Mouse (Mus musculus) megakaryocyte-erythroid progenitor cell, adult 5-6 weeks (primary cell): Measurements from ENCODE around the gene Stx5a. TPM values are rescaled to one million over a fixed set of nuclear protein-coding genes. Genes with fewer than 3 reads are reported as not detected.

ENCODE experiments used
- ATAC-seq: replicated peaks from 2 replicates; pipeline ENCODE4 v1.8.0; 2016; ENCODE audit warnings: mild to moderate bottlenecking, inconsistent platforms; ENCODE audit not compliant: severe bottlenecking, poor library complexity, low FRiP score, low TSS enrichment
- total RNA-seq, 2 experiments: library from RNA; stranded (forward) in 1 of 2; stranded (reverse) in 1 of 2; fragments of 200-1000, 215-1000 nt in 1 of 2; fragments of >200 nt in 1 of 2; fragmentation: Nextera tagmentation in 1 of 2; gene quantifications; 2 replicates each; pipeline ENCODE4 v1.2.3; 2014 to 2017

The Stx5a gene
- total RNA-seq, 2 experiments from 2014 or later, result 35.5 to 80.4 TPM

GRCm38 (mm10) chr19:8774951-8775421 lies 33.8 kb downstream of the Stx5a start:
- no peak for ATAC-seq

- ATAC-seq, result peak; percentile 99
Measured at GRCm38 (mm10) chr19:8786008-8786781, 45.0 kb downstream of the Stx5a start, which contains the start of gene Taf6l. TSS of gene Taf6l (minus strand) at chr19:8786417.

- no peak for ATAC-seq
Measured at GRCm38 (mm10) chr19:8788521-8788920, 47.3 kb downstream of the Stx5a start.

GRCm38 (mm10) chr19:8789171-8789570 lies 48.0 kb downstream of the Stx5a start:
- no peak for ATAC-seq

DNA sequence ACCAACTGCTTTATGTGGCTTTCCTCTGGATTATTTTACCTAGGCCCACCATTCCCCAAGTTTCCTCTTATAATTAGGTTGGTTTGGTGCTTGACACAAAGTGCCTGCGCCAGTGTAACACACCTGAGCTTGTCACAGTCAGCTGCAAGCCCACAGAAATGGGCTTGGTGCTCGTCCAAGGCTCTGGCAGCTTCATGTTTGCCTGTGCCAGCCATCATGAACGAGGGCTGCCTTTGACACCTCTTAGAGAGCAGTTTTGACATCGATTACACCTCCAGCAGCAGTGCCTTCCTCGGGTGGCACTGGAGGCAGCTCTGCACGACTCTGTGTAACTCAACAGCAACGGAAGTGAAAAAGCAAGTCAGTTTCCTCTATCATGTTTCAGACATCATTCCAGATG lies 49.0 kb downstream of the Stx5a start:
- no peak for ATAC-seq

- peak; percentile 78 for ATAC-seq
Measured at GRCm38 (mm10) chr19:8798264-8798946, 57.2 kb downstream of the Stx5a start, which contains the start of gene Polr2g. TSS of gene Polr2g (minus strand) at chr19:8798577.

DNA sequence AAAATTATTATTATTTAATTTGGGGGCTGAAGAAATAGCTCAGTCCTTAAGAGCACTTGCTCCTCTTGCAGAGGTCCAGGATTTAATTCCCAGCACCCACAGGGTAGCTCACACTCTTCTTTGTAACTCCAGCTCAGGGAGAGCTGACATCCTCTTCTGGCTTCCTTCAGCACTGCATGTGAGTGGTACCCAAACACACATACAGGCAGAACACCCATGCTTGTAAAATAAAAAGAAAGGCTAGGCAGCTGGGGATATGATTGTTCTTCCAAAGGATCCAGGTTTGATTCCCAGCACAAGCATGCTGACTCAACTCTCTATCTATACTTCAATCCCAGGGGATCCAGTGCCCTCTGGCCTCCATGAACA lies 57.7 kb downstream of the Stx5a start:
- ATAC-seq, result no peak

- peak; percentile 95 for ATAC-seq
Measured at GRCm38 (mm10) chr19:8802130-8802821, 61.1 kb downstream of the Stx5a start, which contains the start of gene Zbtb3. TSS of gene Zbtb3 (plus strand) at chr19:8802555.

DNA sequence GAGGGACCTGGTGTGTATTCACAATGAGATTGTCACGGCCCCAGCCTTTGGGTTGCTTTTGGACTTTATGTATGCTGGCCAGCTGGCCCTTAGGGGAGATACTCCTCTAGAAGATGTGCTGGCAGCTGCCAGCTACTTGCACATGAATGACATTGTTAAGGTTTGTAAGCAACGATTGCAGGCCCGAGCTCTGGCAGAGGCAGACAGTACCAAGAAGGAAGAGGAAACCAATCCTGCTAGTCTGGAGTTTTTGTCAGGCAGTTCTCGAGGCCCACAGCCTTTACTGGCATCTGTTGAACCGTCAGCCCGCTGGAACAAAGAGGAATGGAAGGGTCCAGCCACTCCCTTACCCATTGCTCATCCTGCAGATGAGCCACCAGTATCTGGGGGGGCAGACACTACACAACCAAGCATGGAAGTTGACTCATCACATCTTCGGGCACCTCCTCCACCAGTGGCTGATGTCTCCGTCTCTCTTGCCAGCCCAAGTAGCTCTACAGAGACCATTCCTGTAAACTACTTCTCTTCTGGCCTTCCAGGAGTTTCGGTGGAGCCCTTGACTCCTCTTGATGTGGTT lies 62.1 kb downstream of the Stx5a start:
- ATAC-seq, result no peak

DNA sequence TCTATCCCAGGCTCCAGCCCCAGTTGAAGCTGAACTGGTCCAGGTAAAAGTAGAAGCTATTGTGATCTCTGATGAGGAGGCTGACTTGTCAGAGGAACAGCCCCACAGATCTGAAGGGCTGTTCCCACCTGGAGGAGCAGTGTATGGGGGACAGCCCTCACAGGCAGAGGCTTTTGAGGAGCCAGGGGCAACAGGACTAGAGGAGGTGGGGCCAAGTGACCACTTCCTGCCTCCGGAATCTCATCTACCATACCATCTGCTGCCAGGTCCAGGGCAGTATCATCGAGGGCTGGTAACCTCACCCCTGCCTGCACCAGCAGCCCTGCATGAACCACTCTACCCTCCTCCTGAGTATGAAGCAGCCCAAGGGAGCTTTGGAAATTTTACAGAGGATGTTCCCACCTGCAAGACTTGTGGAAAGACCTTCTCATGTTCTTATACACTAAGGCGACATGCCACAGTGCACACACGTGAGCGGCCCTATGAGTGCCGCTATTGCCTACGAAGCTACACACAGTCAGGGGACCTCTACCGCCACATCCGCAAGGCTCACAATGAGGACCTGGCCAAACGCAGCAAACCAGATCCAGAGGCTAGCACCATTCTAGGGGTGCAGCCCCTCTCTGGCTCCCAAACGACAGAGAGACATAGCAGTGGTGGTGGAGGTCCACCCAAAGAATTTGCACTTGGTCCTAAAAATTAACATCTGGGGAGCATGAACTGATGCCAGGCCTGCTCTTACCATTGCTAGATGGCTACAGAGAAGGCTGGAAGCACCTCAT lies 62.9 kb downstream of the Stx5a start:
- no peak for ATAC-seq

Other genes with a start within 250 kb of the Stx5a start
Only the 30 nearest of the 33 such genes appear.
- gene Slc22a8, start 150.2 kb upstream of the Stx5a start, total RNA-seq (2014; fragmentation: Nextera tagmentation), result not detected in 2 replicates
- gene Slc22a8, start 150.2 kb upstream of the Stx5a start, total RNA-seq (2017), result not detected in 2 replicates
- gene Slc22a6, start 123.4 kb upstream of the Stx5a start, total RNA-seq (2014; fragmentation: Nextera tagmentation), result not detected in 2 replicates
- not detected in 2 replicates for gene Slc22a6, start 123.4 kb upstream of the Stx5a start, total RNA-seq (2017)
- not detected in 2 replicates for gene Chrm1, start 77.6 kb upstream of the Stx5a start, total RNA-seq (2014; fragmentation: Nextera tagmentation)
- gene Chrm1, start 77.6 kb upstream of the Stx5a start, total RNA-seq (2017), result not detected in 2 replicates
- gene Slc3a2, start 18.0 kb upstream of the Stx5a start, total RNA-seq (2014; fragmentation: Nextera tagmentation), result 67.5 and 74.7 TPM in 2 replicates
- gene Slc3a2, start 18.0 kb upstream of the Stx5a start, total RNA-seq (2017), result 70.1 and 93.9 TPM in 2 replicates
- 193 and 207 TPM in 2 replicates for gene Wdr74, start 5.6 kb upstream of the Stx5a start, total RNA-seq (2014; fragmentation: Nextera tagmentation)
- gene Wdr74, start 5.6 kb upstream of the Stx5a start, total RNA-seq (2017), result 142 TPM in 2 replicates
- 2.0 TPM in 1 of 2 replicates, not detected in the other for gene 1700092M07Rik, start 695 bp upstream of the Stx5a start, total RNA-seq (2014; fragmentation: Nextera tagmentation)
- 3.8 and 6.5 TPM in 2 replicates for gene 1700092M07Rik, start 695 bp upstream of the Stx5a start, total RNA-seq (2017)
- 365 and 530 TPM in 2 replicates for gene Nxf1, start 15.7 kb downstream of the Stx5a start, total RNA-seq (2014; fragmentation: Nextera tagmentation)
- 100 and 161 TPM in 2 replicates for gene Nxf1, start 15.7 kb downstream of the Stx5a start, total RNA-seq (2017)
- 59.6 and 76.4 TPM in 2 replicates for gene Tmem223, start 29.6 kb downstream of the Stx5a start, total RNA-seq (2014; fragmentation: Nextera tagmentation)
- gene Tmem223, start 29.6 kb downstream of the Stx5a start, total RNA-seq (2017), result 32.1 and 33.8 TPM in 2 replicates
- 104 and 114 TPM in 2 replicates for gene Tmem179b, start 33.1 kb downstream of the Stx5a start, total RNA-seq (2014; fragmentation: Nextera tagmentation)
- 31.2 and 54.7 TPM in 2 replicates for gene Tmem179b, start 33.1 kb downstream of the Stx5a start, total RNA-seq (2017)
- 13.2 and 16.1 TPM in 2 replicates for gene Taf6l, start 45.0 kb downstream of the Stx5a start, total RNA-seq (2014; fragmentation: Nextera tagmentation)
- gene Taf6l, start 45.0 kb downstream of the Stx5a start, total RNA-seq (2017), result 7.6 and 12.0 TPM in 2 replicates
- gene Polr2g, start 57.2 kb downstream of the Stx5a start, total RNA-seq (2014; fragmentation: Nextera tagmentation), result 120 and 126 TPM in 2 replicates
- gene Polr2g, start 57.2 kb downstream of the Stx5a start, total RNA-seq (2017), result 86.1 and 106 TPM in 2 replicates
- 1.4 and 1.9 TPM in 2 replicates for gene Zbtb3, start 61.1 kb downstream of the Stx5a start, total RNA-seq (2014; fragmentation: Nextera tagmentation)
- 0.91 and 1.6 TPM in 2 replicates for gene Zbtb3, start 61.1 kb downstream of the Stx5a start, total RNA-seq (2017)
- 35.6 and 41.6 TPM in 2 replicates for gene Ttc9c, start 77.9 kb downstream of the Stx5a start, total RNA-seq (2014; fragmentation: Nextera tagmentation)
- gene Ttc9c, start 77.9 kb downstream of the Stx5a start, total RNA-seq (2017), result 55.3 and 57.2 TPM in 2 replicates
- gene Hnrnpul2, start 78.6 kb downstream of the Stx5a start, total RNA-seq (2014; fragmentation: Nextera tagmentation), result 68.2 and 88.0 TPM in 2 replicates
- 85.2 and 100.0 TPM in 2 replicates for gene Hnrnpul2, start 78.6 kb downstream of the Stx5a start, total RNA-seq (2017)
- gene AC129217.1, start 88.4 kb downstream of the Stx5a start, total RNA-seq (2014; fragmentation: Nextera tagmentation), result not detected in 2 replicates
- gene AC129217.1, start 88.4 kb downstream of the Stx5a start, total RNA-seq (2017), result not detected in 2 replicates
- 70.3 and 71.7 TPM in 2 replicates for gene Bscl2, start 96.1 kb downstream of the Stx5a start, total RNA-seq (2014; fragmentation: Nextera tagmentation)
- gene Bscl2, start 96.1 kb downstream of the Stx5a start, total RNA-seq (2017), result 29.5 TPM in 2 replicates
- gene Gng3, start 97.8 kb downstream of the Stx5a start, total RNA-seq (2014; fragmentation: Nextera tagmentation), result 0.57 TPM in 1 of 2 replicates, not detected in the other
- gene Gng3, start 97.8 kb downstream of the Stx5a start, total RNA-seq (2017), result 0.30 and 1.3 TPM in 2 replicates
- 0.52 TPM in 1 of 2 replicates, not detected in the other for gene Lrrn4cl, start 109.4 kb downstream of the Stx5a start, total RNA-seq (2014; fragmentation: Nextera tagmentation)
- gene Lrrn4cl, start 109.4 kb downstream of the Stx5a start, total RNA-seq (2017), result 1.5 TPM in 1 of 2 replicates, not detected in the other
- gene Ubxn1, start 130.1 kb downstream of the Stx5a start, total RNA-seq (2014; fragmentation: Nextera tagmentation), result 148 and 194 TPM in 2 replicates
- 235 and 295 TPM in 2 replicates for gene Ubxn1, start 130.1 kb downstream of the Stx5a start, total RNA-seq (2017)
- 46.7 and 54.1 TPM in 2 replicates for gene Uqcc3, start 139.5 kb downstream of the Stx5a start, total RNA-seq (2014; fragmentation: Nextera tagmentation)
- gene Uqcc3, start 139.5 kb downstream of the Stx5a start, total RNA-seq (2017), result 73.3 and 94.5 TPM in 2 replicates
- gene Lbhd1, start 142.3 kb downstream of the Stx5a start, total RNA-seq (2014; fragmentation: Nextera tagmentation), result 27.8 and 35.8 TPM in 2 replicates
- 18.0 and 18.4 TPM in 2 replicates for gene Lbhd1, start 142.3 kb downstream of the Stx5a start, total RNA-seq (2017)
- not detected in 2 replicates for gene Gm49403, start 142.5 kb downstream of the Stx5a start, total RNA-seq (2014; fragmentation: Nextera tagmentation)
- not detected in 2 replicates for gene Gm49403, start 142.5 kb downstream of the Stx5a start, total RNA-seq (2017)
- gene 1810009A15Rik, start 147.4 kb downstream of the Stx5a start, total RNA-seq (2014; fragmentation: Nextera tagmentation), result 76.6 and 113 TPM in 2 replicates
- gene 1810009A15Rik, start 147.4 kb downstream of the Stx5a start, total RNA-seq (2017), result 94.2 and 120 TPM in 2 replicates
- 2.5 and 25.7 TPM in 2 replicates for gene Gm49416, start 147.5 kb downstream of the Stx5a start, total RNA-seq (2014; fragmentation: Nextera tagmentation)
- not detected in 2 replicates for gene Gm49416, start 147.5 kb downstream of the Stx5a start, total RNA-seq (2017)
- 31.4 and 37.7 TPM in 2 replicates for gene Ints5, start 151.6 kb downstream of the Stx5a start, total RNA-seq (2014; fragmentation: Nextera tagmentation)
- gene Ints5, start 151.6 kb downstream of the Stx5a start, total RNA-seq (2017), result 16.6 and 17.1 TPM in 2 replicates
- gene Ganab, start 156.7 kb downstream of the Stx5a start, total RNA-seq (2014; fragmentation: Nextera tagmentation), result 120 and 130 TPM in 2 replicates
- gene Ganab, start 156.7 kb downstream of the Stx5a start, total RNA-seq (2017), result 53.2 and 69.7 TPM in 2 replicates
- 30.3 and 36.8 TPM in 2 replicates for gene B3gat3, start 179.0 kb downstream of the Stx5a start, total RNA-seq (2014; fragmentation: Nextera tagmentation)
- gene B3gat3, start 179.0 kb downstream of the Stx5a start, total RNA-seq (2017), result 17.6 and 17.7 TPM in 2 replicates
- gene Rom1, start 187.9 kb downstream of the Stx5a start, total RNA-seq (2014; fragmentation: Nextera tagmentation), result 4.6 and 6.2 TPM in 2 replicates
- gene Rom1, start 187.9 kb downstream of the Stx5a start, total RNA-seq (2017), result 0.75 and 4.3 TPM in 2 replicates
- gene Eml3, start 188.1 kb downstream of the Stx5a start, total RNA-seq (2014; fragmentation: Nextera tagmentation), result 29.3 and 45.8 TPM in 2 replicates
- gene Eml3, start 188.1 kb downstream of the Stx5a start, total RNA-seq (2017), result 14.5 and 23.6 TPM in 2 replicates
- 158 and 173 TPM in 2 replicates for gene Mta2, start 200.5 kb downstream of the Stx5a start, total RNA-seq (2014; fragmentation: Nextera tagmentation)
- 205 and 206 TPM in 2 replicates for gene Mta2, start 200.5 kb downstream of the Stx5a start, total RNA-seq (2017)